Mouse (Mus musculus) layer of hippocampus, adult 9-10 months (tissue): ENCODE data around the gene Bcar3.
A peak's percentile ranks its signal among the peaks of the same experiment; 100 is the strongest.

ENCODE experiments used
- DNase-seq: peaks from one replicate; pipeline ENCODE4 v3.0.0; 2022; ENCODE audit warnings: low spot score

The Bcar3 gene

DNA sequence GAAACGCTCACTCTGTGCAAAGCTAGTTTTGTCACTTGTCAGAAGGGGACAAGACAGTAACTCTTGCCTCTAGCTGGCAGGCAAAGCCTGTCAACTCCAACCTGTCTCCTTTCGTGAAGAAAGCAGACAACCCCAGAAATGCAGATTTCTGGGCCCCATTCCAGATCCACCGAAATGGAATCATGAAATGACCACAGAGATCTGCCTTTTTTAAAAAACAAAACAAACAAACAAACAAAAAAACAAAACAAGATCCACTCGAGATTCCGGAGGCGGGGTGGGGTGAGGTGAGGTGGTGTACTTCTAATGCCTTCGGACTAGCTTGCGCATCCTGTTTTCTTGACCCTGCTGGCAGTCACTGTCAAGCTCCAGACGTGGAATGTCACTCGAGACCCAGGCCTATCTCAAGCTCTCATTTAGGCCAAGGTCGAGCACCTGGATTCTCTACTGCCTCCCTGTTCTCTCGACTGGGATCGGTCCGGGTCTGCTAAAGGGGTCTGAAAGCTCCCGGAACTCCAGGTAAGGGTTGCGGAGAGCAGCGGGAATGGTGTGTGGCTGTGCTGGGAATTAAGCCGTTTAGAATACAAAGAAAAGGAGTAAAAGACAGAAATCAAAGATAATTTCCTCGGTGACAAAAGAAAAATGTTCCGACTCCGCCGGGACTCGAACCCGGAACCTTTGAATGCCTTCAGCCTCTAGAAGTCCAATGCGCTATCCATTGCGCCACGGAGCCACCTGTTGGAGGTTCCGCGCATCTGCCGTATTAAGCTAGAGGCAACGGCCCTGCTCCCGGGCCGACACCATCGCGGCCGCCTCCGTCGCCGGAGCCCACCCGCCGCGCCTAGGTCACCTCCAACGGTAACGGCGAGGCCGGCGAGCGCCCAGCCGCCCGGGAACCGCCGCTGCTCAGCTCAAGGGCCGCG lies 1.4 kb upstream of the Bcar3 start:
- peak; percentile 86 for DNase-seq

- no peak for DNase-seq
Observed at GRCm38 (mm10) chr3:122293223-122293953, 548 bp upstream of the Bcar3 start.

DNA sequence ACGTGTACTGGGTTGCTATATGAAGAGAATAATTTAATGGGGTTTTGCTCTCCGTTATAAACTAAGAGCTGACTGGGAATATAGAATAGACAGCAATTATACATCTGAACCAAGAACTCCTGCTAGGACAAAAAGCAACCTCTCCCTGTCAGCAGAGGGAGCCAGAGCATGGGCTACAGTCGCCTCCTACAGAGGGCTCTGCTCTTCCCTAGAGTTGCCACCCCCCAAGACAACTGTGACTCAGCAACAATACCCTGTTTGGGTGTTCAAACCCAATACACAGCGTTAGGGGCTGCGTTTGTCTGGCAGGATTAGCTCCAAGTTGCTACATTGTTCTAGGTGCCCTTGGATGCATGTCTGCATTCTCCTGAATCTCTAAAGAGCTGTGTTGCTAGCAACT lies 1.6 kb downstream of the Bcar3 start:
- no peak for DNase-seq

DNA sequence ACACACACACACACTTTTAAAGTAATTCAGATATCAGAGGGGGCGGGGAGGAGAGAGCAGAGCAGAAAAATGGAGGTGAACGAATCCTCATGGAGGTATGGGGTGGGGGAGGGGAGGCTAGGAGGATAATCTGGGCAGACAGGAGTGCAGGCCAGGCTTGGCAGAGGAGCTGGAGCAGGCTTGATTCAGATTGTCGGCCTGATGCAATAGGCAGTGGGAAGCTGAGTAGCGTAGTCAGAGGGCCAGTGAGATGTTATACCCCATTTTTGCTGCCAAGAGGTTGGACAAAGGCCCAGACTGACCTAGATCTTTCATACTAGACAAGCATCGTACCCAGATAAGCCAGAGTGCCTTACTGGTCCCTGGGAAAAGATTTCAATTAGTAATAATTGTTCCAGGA lies 3.0 kb downstream of the Bcar3 start:
- DNase-seq, result no peak

DNA sequence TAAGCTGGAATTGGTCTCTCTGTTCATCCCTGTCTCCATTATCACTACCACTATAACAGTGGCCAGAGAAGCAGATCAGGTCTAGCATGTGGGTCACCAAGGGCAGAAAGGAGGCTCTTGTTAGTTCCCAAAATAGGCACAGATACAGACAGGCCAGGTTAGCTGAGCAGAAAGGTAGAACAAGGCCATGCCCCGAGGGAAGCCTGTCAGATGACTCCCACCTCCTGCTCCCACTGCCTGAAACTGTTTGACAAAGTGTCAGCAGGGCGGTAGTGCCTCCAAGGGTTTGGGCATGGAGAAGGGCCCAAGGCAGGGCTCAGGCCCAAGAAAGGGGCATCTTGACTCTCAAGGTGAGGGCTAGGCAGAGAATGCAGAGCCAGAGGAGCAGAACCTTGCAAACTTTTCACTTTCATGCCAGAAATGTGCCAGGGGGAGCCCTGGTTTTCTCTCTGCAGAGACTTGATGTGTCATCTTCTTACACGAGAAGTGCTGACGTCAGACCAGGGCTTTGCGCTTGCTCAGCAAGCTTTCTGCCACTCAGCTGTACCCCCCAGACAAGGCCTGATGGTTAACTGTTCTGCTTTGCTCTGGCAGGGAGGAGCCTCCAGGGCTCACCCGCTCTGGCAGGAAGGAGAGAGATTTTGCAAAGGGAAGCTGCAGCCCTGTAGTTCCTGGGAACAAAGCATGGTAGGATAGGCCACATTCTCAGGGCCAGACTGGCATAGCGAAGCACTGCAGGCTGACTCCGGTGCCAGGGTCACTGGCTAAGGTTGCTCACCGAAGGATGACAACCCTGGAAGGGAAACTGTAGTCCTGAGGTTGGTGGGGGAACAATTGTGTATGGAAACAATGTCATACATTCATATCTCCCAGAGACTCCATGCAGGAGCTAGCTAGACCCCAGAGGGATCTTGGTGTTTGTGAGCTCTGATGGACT lies 7.3 kb downstream of the Bcar3 start:
- no peak for DNase-seq

DNA sequence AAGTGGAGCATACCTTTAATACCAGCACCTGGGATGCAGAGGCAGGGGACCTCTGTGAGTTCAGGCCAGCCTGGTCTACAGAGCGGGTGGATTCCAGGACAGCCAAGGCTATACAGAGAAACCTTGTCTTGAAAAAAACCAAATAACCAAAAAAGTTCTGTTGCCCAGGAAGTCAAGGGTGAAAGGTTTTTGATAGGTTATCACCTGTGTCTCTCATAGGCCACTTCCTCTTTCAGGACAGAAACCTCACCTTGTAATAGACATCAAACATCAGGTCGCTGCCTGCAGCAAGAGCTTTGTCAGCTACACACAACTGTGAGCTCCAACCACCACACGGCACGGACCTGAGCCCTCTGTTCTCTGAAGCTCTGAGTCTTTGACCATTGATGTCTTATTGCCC lies 10.6 kb downstream of the Bcar3 start:
- DNase-seq, result no peak

GRCm38 (mm10) chr3:122307894-122308671 lies 14.1 kb downstream of the Bcar3 start:
- DNase-seq, result no peak

GRCm38 (mm10) chr3:122308981-122309380 lies 15.0 kb downstream of the Bcar3 start:
- DNase-seq, result no peak

GRCm38 (mm10) chr3:122312078-122312477 lies 18.1 kb downstream of the Bcar3 start:
- DNase-seq, result peak; percentile 84

DNA sequence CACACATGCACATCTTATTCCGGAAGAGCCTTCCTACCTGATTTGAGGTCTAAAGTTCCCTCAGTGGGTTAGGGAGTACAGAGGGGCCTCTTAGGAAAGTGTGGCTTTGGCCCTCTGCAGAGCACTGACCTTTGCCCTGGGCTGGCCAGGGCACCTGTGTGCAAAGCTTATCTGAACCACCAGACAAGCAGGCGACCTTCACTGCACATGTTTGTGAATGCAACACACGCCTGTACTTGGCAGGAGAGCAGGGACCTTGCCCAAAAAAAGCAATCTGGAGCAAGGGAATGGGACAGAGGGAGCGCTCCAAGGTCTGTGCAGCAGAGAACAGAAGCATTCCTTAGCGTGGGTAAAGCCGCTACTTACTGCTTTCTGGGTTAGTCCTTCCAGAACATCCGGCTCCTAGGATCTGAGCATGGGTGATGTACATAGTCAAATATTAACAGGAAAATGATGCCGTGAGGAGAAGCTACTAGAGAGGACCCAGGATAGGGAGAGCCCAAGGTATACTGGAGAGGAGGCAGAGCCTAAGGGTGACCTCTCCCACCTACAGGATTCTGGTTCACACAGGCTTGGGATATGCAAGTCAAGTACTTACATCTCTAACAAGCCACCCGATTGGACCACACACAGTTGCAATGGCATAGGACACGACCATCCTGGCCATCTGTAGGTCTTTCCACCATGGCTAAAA lies 19.1 kb downstream of the Bcar3 start:
- DNase-seq, result no peak

DNA sequence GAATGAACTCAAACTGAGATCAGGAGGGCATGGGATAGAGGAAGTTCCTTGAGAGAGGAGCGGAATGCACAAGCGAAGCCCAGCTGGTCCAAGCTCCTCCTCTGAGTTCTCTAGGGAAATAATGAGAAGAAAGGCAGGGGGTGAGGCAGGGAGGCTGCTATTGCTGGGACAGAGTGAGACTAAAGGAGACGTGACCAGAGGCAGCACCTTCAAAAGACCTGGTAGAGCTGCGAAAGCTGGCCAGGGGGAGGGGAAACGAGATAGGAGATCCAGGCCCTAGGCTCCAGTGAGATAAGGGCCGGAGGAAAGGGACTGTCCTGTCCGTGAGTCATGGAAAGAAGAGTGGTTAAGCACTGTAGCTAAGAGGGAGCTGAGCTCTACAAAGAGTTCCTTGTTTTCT lies 20.0 kb downstream of the Bcar3 start:
- DNase-seq, result no peak

GRCm38 (mm10) chr3:122316621-122317020 lies 22.7 kb downstream of the Bcar3 start:
- DNase-seq, result no peak

- DNase-seq, result no peak
Observed at GRCm38 (mm10) chr3:122317339-122317738, 23.4 kb downstream of the Bcar3 start.

- no peak for DNase-seq
Observed at GRCm38 (mm10) chr3:122322226-122322625, 28.3 kb downstream of the Bcar3 start.

- DNase-seq, result no peak
Observed at GRCm38 (mm10) chr3:122323841-122324240, 29.9 kb downstream of the Bcar3 start.

GRCm38 (mm10) chr3:122324528-122324927 lies 30.6 kb downstream of the Bcar3 start:
- DNase-seq, result no peak

GRCm38 (mm10) chr3:122330484-122330883 lies 36.5 kb downstream of the Bcar3 start:
- DNase-seq, result no peak

DNA sequence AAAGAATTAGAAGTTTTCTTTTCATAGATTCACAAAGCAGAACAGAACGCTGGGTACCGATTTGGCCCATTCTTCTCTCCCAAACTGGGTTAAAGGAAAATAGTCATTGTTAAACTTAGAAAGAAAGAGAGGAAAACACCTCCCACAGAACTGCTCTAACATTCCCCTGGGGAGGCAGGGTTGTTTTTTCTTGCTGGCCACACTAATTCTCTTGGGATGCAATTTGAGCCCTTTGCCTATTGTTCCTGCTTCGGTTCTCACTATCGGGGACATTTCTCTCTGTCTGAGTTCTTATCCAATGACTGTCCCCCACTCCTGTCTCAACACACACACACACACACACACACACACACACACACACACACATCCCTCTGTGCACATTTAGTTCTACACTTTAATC lies 39.6 kb downstream of the Bcar3 start:
- DNase-seq, result no peak

- no peak for DNase-seq
Observed at GRCm38 (mm10) chr3:122333902-122334301, 40.0 kb downstream of the Bcar3 start.

- no peak for DNase-seq
Observed at GRCm38 (mm10) chr3:122334375-122334774, 40.4 kb downstream of the Bcar3 start.

GRCm38 (mm10) chr3:122336030-122336429 lies 42.1 kb downstream of the Bcar3 start:
- no peak for DNase-seq
